Mouse (Mus musculus): Measurements from ENCODE around the gene Rab20. TPM values are rescaled to one million over a fixed set of nuclear protein-coding genes. Genes with fewer than 3 reads are reported as not detected.

Rab20 gene
- polyA plus RNA-seq, 1 experiment from 2014 or later = 1.5 TPM

- Histone ChIP-seq H3K4me2 (ENCODE audit: low read depth) (no peak overlapping the region), H3K27me3 (ENCODE audit: control insufficient read depth, insufficient read depth, low read length) (no peaks in the 10 kb centered on the region), H3K9me3 (ENCODE audit: control insufficient read depth, low read length) (no peaks in the 10 kb centered on the region), H3K4me3 (ENCODE audit: low read depth, low read length) (no peak overlapping the region), H3K27ac (ENCODE audit: low read depth, low read length) (no peak overlapping the region), H3K9ac (ENCODE audit: low read length) (no peak overlapping the region), H3K4me1 (ENCODE audit: control insufficient read depth, insufficient read depth, low read length) (0 out of 2 replicates have a peak, but pooled peaks cover 2% of the 10 kb centered on the region), H3K36me3 (ENCODE audit: control insufficient read depth, insufficient read depth, low read length) (no peaks in the 10 kb centered on the region)
- ATAC-seq (ENCODE audit: insufficient read depth, low FRiP score, low TSS enrichment) = no peak
- 63% methylated on average over 12 of the region's 12 CpGs for WGBS
- no peak for DNase-seq (ENCODE audit: low spot score)
Observed at GRCm38 (mm10) chr8:11454228-11454627, 24.3 kb downstream of the Rab20 start.

- no peak for DNase-seq (ENCODE audit: low spot score)
- H3K4me3 ChIP-seq (ENCODE audit: low read depth, low read length) = no peak overlapping the region
- no peak for ATAC-seq (ENCODE audit: insufficient read depth, low FRiP score, low TSS enrichment)
- 61% methylated on average over 4 of the region's 4 CpGs for WGBS
- H3K4me2 ChIP-seq (ENCODE audit: low read depth) = no peak overlapping the region
- 0 out of 2 replicates have a peak, but pooled peaks cover 2% of the 10 kb centered on the region for H3K36me3 ChIP-seq (ENCODE audit: control insufficient read depth, insufficient read depth, low read length)
- no peaks in the 10 kb centered on the region for H3K9me3 ChIP-seq (ENCODE audit: control insufficient read depth, low read length)
- no peak overlapping the region for H3K27ac ChIP-seq (ENCODE audit: low read depth, low read length)
- H3K9ac ChIP-seq (ENCODE audit: low read length) = no peak overlapping the region
- H3K27me3 ChIP-seq (ENCODE audit: control insufficient read depth, insufficient read depth, low read length) = no peaks in the 10 kb centered on the region
- H3K4me1 ChIP-seq (ENCODE audit: control insufficient read depth, insufficient read depth, low read length) = no peaks in the 10 kb centered on the region
Observed at GRCm38 (mm10) chr8:11452974-11453373, 25.5 kb downstream of the Rab20 start.

GRCm38 (mm10) chr8:11452559-11452958 lies 26.0 kb downstream of the Rab20 start:
- DNase-seq (ENCODE audit: low spot score) = no peak
- Histone ChIP-seq H3K4me2 (ENCODE audit: low read depth) (no peak overlapping the region), H3K9me3 (ENCODE audit: control insufficient read depth, low read length) (no peaks in the 10 kb centered on the region), H3K4me1 (ENCODE audit: control insufficient read depth, insufficient read depth, low read length) (no peaks in the 10 kb centered on the region), H3K36me3 (ENCODE audit: control insufficient read depth, insufficient read depth, low read length) (0 out of 2 replicates have a peak, but pooled peaks cover 2% of the 10 kb centered on the region), H3K27me3 (ENCODE audit: control insufficient read depth, insufficient read depth, low read length) (no peaks in the 10 kb centered on the region), H3K27ac (ENCODE audit: low read depth, low read length) (no peak overlapping the region), H3K9ac (ENCODE audit: low read length) (no peak overlapping the region), H3K4me3 (ENCODE audit: low read depth, low read length) (no peak overlapping the region)
- ATAC-seq (ENCODE audit: insufficient read depth, low FRiP score, low TSS enrichment) = no peak
- 75% methylated on average over 3 of the region's 3 CpGs for WGBS

GRCm38 (mm10) chr8:11452152-11452551 lies 26.4 kb downstream of the Rab20 start:
- no peaks in the 10 kb centered on the region for H3K4me1 ChIP-seq (ENCODE audit: control insufficient read depth, insufficient read depth, low read length)
- 93% methylated on average over 1 of the region's 1 CpGs for WGBS
- H3K4me2 ChIP-seq (ENCODE audit: low read depth) = no peak overlapping the region
- H3K27ac ChIP-seq (ENCODE audit: low read depth, low read length) = no peak overlapping the region
- no peak for ATAC-seq (ENCODE audit: insufficient read depth, low FRiP score, low TSS enrichment)
- no peak overlapping the region for H3K4me3 ChIP-seq (ENCODE audit: low read depth, low read length)
- no peak for DNase-seq (ENCODE audit: low spot score)
- H3K9ac ChIP-seq (ENCODE audit: low read length) = no peak overlapping the region
- H3K27me3 ChIP-seq (ENCODE audit: control insufficient read depth, insufficient read depth, low read length) = no peaks in the 10 kb centered on the region
- H3K36me3 ChIP-seq (ENCODE audit: control insufficient read depth, insufficient read depth, low read length) = 0 out of 2 replicates have a peak, but pooled peaks cover 2% of the 10 kb centered on the region
- no peaks in the 10 kb centered on the region for H3K9me3 ChIP-seq (ENCODE audit: control insufficient read depth, low read length)

- ATAC-seq (ENCODE audit: insufficient read depth, low FRiP score, low TSS enrichment) (no peak), DNase-seq (ENCODE audit: low spot score) (peak; percentile 34)
- 0 out of 2 replicates have a peak, but pooled peaks cover 2% of the 10 kb centered on the region for H3K36me3 ChIP-seq (ENCODE audit: control insufficient read depth, insufficient read depth, low read length)
- WGBS = 37% methylated on average over 8 of the region's 8 CpGs
- no peak overlapping the region for H3K4me3 ChIP-seq (ENCODE audit: low read depth, low read length)
- H3K9me3 ChIP-seq (ENCODE audit: control insufficient read depth, low read length) = no peaks in the 10 kb centered on the region
- no peak overlapping the region for H3K4me2 ChIP-seq (ENCODE audit: low read depth)
- no peak overlapping the region for H3K27ac ChIP-seq (ENCODE audit: low read depth, low read length)
- H3K4me1 ChIP-seq (ENCODE audit: control insufficient read depth, insufficient read depth, low read length) = no peaks in the 10 kb centered on the region
- no peaks in the 10 kb centered on the region for H3K27me3 ChIP-seq (ENCODE audit: control insufficient read depth, insufficient read depth, low read length)
- H3K9ac ChIP-seq (ENCODE audit: low read length) = no peak overlapping the region
Observed at GRCm38 (mm10) chr8:11450184-11451113, 28.1 kb downstream of the Rab20 start.

- no peak overlapping the region for H3K4me2 ChIP-seq (ENCODE audit: low read depth)
- H3K36me3 ChIP-seq (ENCODE audit: control insufficient read depth, insufficient read depth, low read length) = 0 out of 2 replicates have a peak, but pooled peaks cover 2% of the 10 kb centered on the region
- no peak overlapping the region for H3K27ac ChIP-seq (ENCODE audit: low read depth, low read length)
- H3K9me3 ChIP-seq (ENCODE audit: control insufficient read depth, low read length) = no peaks in the 10 kb centered on the region
- H3K9ac ChIP-seq (ENCODE audit: low read length) = no peak overlapping the region
- H3K4me3 ChIP-seq (ENCODE audit: low read depth, low read length) = no peak overlapping the region
- DNase-seq (ENCODE audit: low spot score) = no peak
- WGBS = 95% methylated on average over 23 of the region's 23 CpGs
- H3K27me3 ChIP-seq (ENCODE audit: control insufficient read depth, insufficient read depth, low read length) = no peaks in the 10 kb centered on the region
- H3K4me1 ChIP-seq (ENCODE audit: control insufficient read depth, insufficient read depth, low read length) = no peaks in the 10 kb centered on the region
- no peak for ATAC-seq (ENCODE audit: insufficient read depth, low FRiP score, low TSS enrichment)
Observed at GRCm38 (mm10) chr8:11447910-11448570, 30.5 kb downstream of the Rab20 start.

GRCm38 (mm10) chr8:11445790-11446189 lies 32.7 kb downstream of the Rab20 start:
- H3K9me3 ChIP-seq (ENCODE audit: control insufficient read depth, low read length) = no peaks in the 10 kb centered on the region
- no peak overlapping the region for H3K27ac ChIP-seq (ENCODE audit: low read depth, low read length)
- H3K36me3 ChIP-seq (ENCODE audit: control insufficient read depth, insufficient read depth, low read length) = 0 out of 2 replicates have a peak, but pooled peaks cover 2% of the 10 kb centered on the region
- H3K4me3 ChIP-seq (ENCODE audit: low read depth, low read length) = no peak overlapping the region
- 92% methylated on average over 13 of the region's 13 CpGs for WGBS
- H3K4me2 ChIP-seq (ENCODE audit: low read depth) = no peak overlapping the region
- no peaks in the 10 kb centered on the region for H3K27me3 ChIP-seq (ENCODE audit: control insufficient read depth, insufficient read depth, low read length)
- no peaks in the 10 kb centered on the region for H3K4me1 ChIP-seq (ENCODE audit: control insufficient read depth, insufficient read depth, low read length)
- no peak overlapping the region for H3K9ac ChIP-seq (ENCODE audit: low read length)
- DNase-seq (ENCODE audit: low spot score) = no peak
- no peak for ATAC-seq (ENCODE audit: insufficient read depth, low FRiP score, low TSS enrichment)

- H3K4me3 ChIP-seq (ENCODE audit: low read depth, low read length) = no peak overlapping the region
- DNase-seq (ENCODE audit: low spot score) (no peak), ATAC-seq (ENCODE audit: insufficient read depth, low FRiP score, low TSS enrichment) (no peak)
- no peaks in the 10 kb centered on the region for H3K27me3 ChIP-seq (ENCODE audit: control insufficient read depth, insufficient read depth, low read length)
- H3K27ac ChIP-seq (ENCODE audit: low read depth, low read length) = no peak overlapping the region
- H3K36me3 ChIP-seq (ENCODE audit: control insufficient read depth, insufficient read depth, low read length) = peaks cover 2% of the 10 kb centered on the region; the same call in 1 of the 2 replicates
- no peaks in the 10 kb centered on the region for H3K4me1 ChIP-seq (ENCODE audit: control insufficient read depth, insufficient read depth, low read length)
- WGBS = 92% methylated on average over 7 of the region's 7 CpGs
- no peak overlapping the region for H3K4me2 ChIP-seq (ENCODE audit: low read depth)
- H3K9me3 ChIP-seq (ENCODE audit: control insufficient read depth, low read length) = no peaks in the 10 kb centered on the region
- H3K9ac ChIP-seq (ENCODE audit: low read length) = no peak overlapping the region
Observed at GRCm38 (mm10) chr8:11444216-11444615, 34.3 kb downstream of the Rab20 start.
